Mouse (Mus musculus) small intestine, adult 2 months (tissue): ENCODE results near the gene Pth2r.

Experiments used
- CTCF ChIP-seq: fragments of 200-500 bp; IDR thresholded peaks from 2 replicates; pipeline ENCODE4 v1.5.1; 2012; ENCODE audit warnings: low read depth, mild to moderate bottlenecking, control low read depth, inconsistent platforms, low read length, moderate library complexity, mixed read lengths; ENCODE audit not compliant: insufficient replicate concordance, insufficient read length; ENCODE audit errors: extremely low read depth
- POLR2A ChIP-seq: fragments of 200-500 bp; IDR thresholded peaks from 2 replicates; pipeline ENCODE4 v1.6.1; 2012; ENCODE audit warnings: low read depth, mild to moderate bottlenecking, control low read depth, inconsistent platforms, low read length, moderate library complexity

GRCm38 (mm10) chr1:65280461-65280860, 1.4 kb upstream of the Pth2r start:
- TF ChIP-seq CTCF (no peak), POLR2A (no peak)
